In genomic region chr2:133511011-133511779, GRCm38 (mm10) we compare ENCODE assay signal across 34 mouse cellular contexts. TPM values are rescaled to one million over a fixed set of nuclear protein-coding genes. Genes with fewer than 3 reads are reported as not detected.
A peak's percentile ranks its signal among the peaks of the same experiment; 100 is the strongest.
DNase-seq lines count a peak whose midpoint lies in the region; ATAC-seq and TF ChIP-seq lines count a peak whose summit lies in the region.
"Had no signal": no experiment of that assay in that cellular context is flagged by ENCODE, and none has a peak within 500 bp of the region (broad histone marks: within the 10 kb centered on the region; RNA-seq: fewer than 3 reads in every experiment).

No protein-coding gene starts in this region.

- WGBS in large intestine, adult 2 months: 21% methylated on average over 9 of the region's 9 CpGs
- WGBS in small intestine, adult 2 months: 21% methylated on average over 9 of the region's 9 CpGs
- WGBS in midbrain, embryonic 14.5 days: 85% methylated on average over 9 of the region's 9 CpGs

- no peak overlapping the region for H3K4me2 ChIP-seq in midbrain, embryonic 14.5 days (ENCODE audit: low read length)
- H3K4me2 ChIP-seq: embryonic facial prominence, embryonic 13.5 days; heart, embryonic 15.5 days; hindbrain, embryonic 14.5 days; limb, embryonic 15.5 days; liver, embryonic 13.5 days; midbrain, embryonic 12.5 days; neural tube, embryonic 15.5 days had no signal

- no peak for TF ChIP-seq RAD21 in MEL (IDR thresholded peaks at IDR 0.05; ENCODE audit: low read depth, low read length)

- TF ChIP-seq POLR2A in MEL (IDR thresholded peaks at IDR 0.05; ENCODE audit: control insufficient read depth in 1 of 2, insufficient read depth in 1 of 2, low read depth in 1 of 2, low read length in 2 of 2, poor library complexity in 1 of 2): no peak
- TF ChIP-seq POLR2A in small intestine, adult 2 months (IDR thresholded peaks at IDR 0.05; ENCODE audit: low read depth, low read length): no peak

- no peak for TF ChIP-seq CTCF in MEL (IDR thresholded peaks at IDR 0.05 in 2 of 3, conservative IDR thresholded peaks at IDR 0.05 in 1 of 3; ENCODE audit: control insufficient read depth in 1 of 3, insufficient read depth in 1 of 3, low read depth in 2 of 3, low read length in 3 of 3, poor library complexity in 1 of 3, severe bottlenecking in 1 of 3)
- TF ChIP-seq CTCF in small intestine, adult 2 months (IDR thresholded peaks at IDR 0.05; ENCODE audit: extremely low read depth, insufficient read length, insufficient replicate concordance, low read depth, low read length): no peak

- no peaks in the 10 kb centered on the region for H3K79me2 ChIP-seq in MEL (ENCODE audit: control insufficient read depth, insufficient read depth, low read length, poor library complexity)

- H3K9ac ChIP-seq in MEL (ENCODE audit: control insufficient read depth, low read depth, low read length, poor library complexity, severe bottlenecking): no peak overlapping the region
- no peak overlapping the region for H3K9ac ChIP-seq in midbrain, embryonic 14.5 days (replicated peaks; ENCODE audit: low read length)
- H3K9ac ChIP-seq: embryonic facial prominence, embryonic 13.5 days; heart, embryonic 15.5 days; hindbrain, embryonic 14.5 days; limb, embryonic 15.5 days; liver, embryonic 13.5 days; midbrain, embryonic 12.5 days; neural tube, embryonic 15.5 days had no signal

- no peak for TF ChIP-seq EP300 in MEL (IDR thresholded peaks at IDR 0.05; ENCODE audit: low read depth in 1 of 2, low read length in 2 of 2)

- H3K9me3 ChIP-seq in MEL (replicated peaks; ENCODE audit: insufficient read depth, low read length): no peaks in the 10 kb centered on the region
- H3K9me3 ChIP-seq in midbrain, embryonic 14.5 days (ENCODE audit: control insufficient read depth, low read length): no peaks in the 10 kb centered on the region
- H3K9me3 ChIP-seq: embryonic facial prominence, embryonic 13.5 days; forebrain, embryonic 10.5 days; heart, embryonic 15.5 days; limb, embryonic 10.5 days; limb, embryonic 15.5 days; liver, embryonic 13.5 days; megakaryocyte, embryonic 14.5 days; midbrain, embryonic 12.5 days; neural tube, embryonic 15.5 days had no signal

- H3K36me3 ChIP-seq in MEL (ENCODE audit: control insufficient read depth in 1 of 2, insufficient read depth in 2 of 2, low read length in 2 of 2): peaks cover 0 to 13% of the 10 kb centered on the region in 2 experiments; a peak in 2 of 4 replicates
- H3K36me3 ChIP-seq in small intestine, adult 2 months (ENCODE audit: control insufficient read depth, insufficient read depth, low read length): no peaks in the 10 kb centered on the region
- H3K36me3 ChIP-seq in midbrain, embryonic 14.5 days (ENCODE audit: control insufficient read depth, insufficient read depth, low read length): no peaks in the 10 kb centered on the region
- H3K36me3 ChIP-seq: embryonic facial prominence, embryonic 13.5 days; forebrain, embryonic 10.5 days; G1E; heart, embryonic 15.5 days; limb, embryonic 10.5 days; limb, embryonic 15.5 days; liver, embryonic 13.5 days; midbrain, embryonic 12.5 days; neural tube, embryonic 15.5 days had no signal

- H3K4me1 ChIP-seq in MEL (ENCODE audit: control insufficient read depth in 1 of 2, insufficient read depth in 2 of 2, low read length in 2 of 2): peaks cover 9 to 10% of the 10 kb centered on the region in 2 experiments
- H3K4me1 ChIP-seq in small intestine, adult 2 months (ENCODE audit: control insufficient read depth, insufficient read depth, insufficient read length, low read length): peaks cover 7% of the 10 kb centered on the region; the same call in 1 of the 2 replicates
- no peaks in the 10 kb centered on the region for H3K4me1 ChIP-seq in midbrain, embryonic 14.5 days (ENCODE audit: control insufficient read depth, insufficient read depth, low read length)
- H3K4me1 ChIP-seq: embryonic facial prominence, embryonic 13.5 days; forebrain, embryonic 10.5 days; liver, embryonic 13.5 days; midbrain, embryonic 12.5 days; neural tube, embryonic 15.5 days had no signal

- no peak overlapping the region for H3K27ac ChIP-seq in MEL (ENCODE audit: control insufficient read depth, low read depth, low read length)
- peak overlapping the region; percentile 97 for H3K27ac ChIP-seq in small intestine, adult 2 months (ENCODE audit: insufficient read depth, low read depth, low read length)
- no peak overlapping the region for H3K27ac ChIP-seq in midbrain, embryonic 14.5 days (replicated peaks; ENCODE audit: low read depth, low read length)
- H3K27ac ChIP-seq: embryonic facial prominence, embryonic 13.5 days; forebrain, embryonic 10.5 days; heart, embryonic 15.5 days; hindbrain, embryonic 14.5 days; kidney, postnatal 0 days; limb, embryonic 10.5 days; limb, embryonic 15.5 days; liver, embryonic 13.5 days; midbrain, embryonic 12.5 days; neural tube, embryonic 15.5 days had no signal

- no peaks in the 10 kb centered on the region for H3K27me3 ChIP-seq in MEL (ENCODE audit: control insufficient read depth in 1 of 2, insufficient read depth in 2 of 2, low read length in 2 of 2)
- H3K27me3 ChIP-seq in small intestine, adult 2 months (ENCODE audit: control insufficient read depth, insufficient read depth, low read length): no peaks in the 10 kb centered on the region
- no peaks in the 10 kb centered on the region for H3K27me3 ChIP-seq in midbrain, embryonic 14.5 days (ENCODE audit: control insufficient read depth, insufficient read depth, low read length)
- H3K27me3 ChIP-seq: embryonic facial prominence, embryonic 13.5 days; heart, embryonic 15.5 days; limb, embryonic 15.5 days; liver, embryonic 13.5 days; megakaryocyte, embryonic 14.5 days; midbrain, embryonic 12.5 days; neural tube, embryonic 15.5 days; Patski had no signal

- no peak overlapping the region for H3K4me3 ChIP-seq in MEL (ENCODE audit: control insufficient read depth in 1 of 2, insufficient read depth in 1 of 2, low read depth in 2 of 2, low read length in 2 of 2)
- H3K4me3 ChIP-seq in small intestine, adult 2 months (ENCODE audit: low read depth, low read length): no peak overlapping the region
- no peak overlapping the region for H3K4me3 ChIP-seq in midbrain, embryonic 14.5 days (replicated peaks; ENCODE audit: low read depth, low read length)
- H3K4me3 ChIP-seq: embryonic facial prominence, embryonic 13.5 days; forebrain, embryonic 10.5 days; heart, embryonic 15.5 days; limb, embryonic 10.5 days; limb, embryonic 15.5 days; liver, embryonic 13.5 days; megakaryocyte, embryonic 14.5 days; midbrain, embryonic 12.5 days; neural tube, embryonic 15.5 days had no signal

- ATAC-seq in hematopoietic stem cell, adult 5-6 weeks (replicated peaks in 1 of 2; ENCODE audit: insufficient read depth in 1 of 2, low FRiP score in 2 of 2, low TSS enrichment in 1 of 2, low read depth in 1 of 2, poor library complexity in 2 of 2, severe bottlenecking in 2 of 2): peak; percentile 32 to 33; a peak in 1 of 4 replicates
- no peak for ATAC-seq in midbrain, embryonic 14.5 days (ENCODE audit: low FRiP score, low TSS enrichment)
- ATAC-seq: forebrain, embryonic 16.5 days; Patski had no signal

- peak; percentile 8 for DNase-seq in MEL (ENCODE audit: low read depth, low spot score)
- DNase-seq in large intestine, adult 2 months (ENCODE audit: low read depth, low spot score): peak; percentile 78
- no peak for DNase-seq in midbrain, embryonic 14.5 days
- no peak for DNase-seq in yolk sac, embryonic 10.5 days (ENCODE audit: low spot score)
- no peak for DNase-seq in right cerebral cortex, postnatal 4 days
- no peak for DNase-seq in lung, postnatal 10 days
- DNase-seq: adrenal gland, postnatal 25 days; cerebellum, adult 2 months; cerebellum, postnatal 36 days; gastrocnemius, postnatal 10 days; kidney, adult 8-10 months; kidney, postnatal 4 days; layer of hippocampus, adult 9-11 months; liver, embryonic 13.5 days; lung, adult 2 months; lung, postnatal 14 days; retina, postnatal 1 day; right cerebral cortex, postnatal 14 days; spleen, adult 18-20 months had no signal

TF ChIP-seq in MEL, 35 proteins besides CTCF, POLR2A, EP300 and RAD21:
- no peak for TF ChIP-seq SMC3 (IDR thresholded peaks at IDR 0.05; ENCODE audit: low read depth, low read length)
- TF ChIP-seq GABPA (IDR thresholded peaks at IDR 0.05; ENCODE audit: low read depth, low read length): no peak
- TF ChIP-seq KAT2A (conservative IDR thresholded peaks at IDR 0.05; ENCODE audit: low read depth, low read length): no peak
- no peak for TF ChIP-seq MAZ (IDR thresholded peaks at IDR 0.05; ENCODE audit: low read depth, low read length)
- no peak for TF ChIP-seq ETS1 (IDR thresholded peaks at IDR 0.05; ENCODE audit: low read depth, low read length)
- TF ChIP-seq NRF1 (IDR thresholded peaks at IDR 0.05; ENCODE audit: insufficient read depth, low read depth, low read length, poor library complexity, severe bottlenecking): no peak
- no peak for TF ChIP-seq MYB (IDR thresholded peaks at IDR 0.05; ENCODE audit: low read depth, low read length)
- no peak for TF ChIP-seq CHD2 (IDR thresholded peaks at IDR 0.05; ENCODE audit: low read length)
- TF ChIP-seq ZNF384 (IDR thresholded peaks at IDR 0.05; ENCODE audit: low read depth, low read length): no peak
- TF ChIP-seq POLR2AphosphoS5 (IDR thresholded peaks at IDR 0.05; ENCODE audit: borderline replicate concordance, low read depth, low read length): no peak
- no peak for TF ChIP-seq MAX (IDR thresholded peaks at IDR 0.05; ENCODE audit: low read length)
- TF ChIP-seq POLR2AphosphoS2 (IDR thresholded peaks at IDR 0.05; ENCODE audit: low read length): no peak
- no peak for TF ChIP-seq MXI1 (IDR thresholded peaks at IDR 0.05; ENCODE audit: low read depth, low read length)
- TF ChIP-seq ZMIZ1 (IDR thresholded peaks at IDR 0.05; ENCODE audit: low read depth, low read length): no peak
- no peak for TF ChIP-seq BHLHE40 (IDR thresholded peaks at IDR 0.05; ENCODE audit: borderline replicate concordance, low read depth, low read length)
- TF ChIP-seq RCOR1 (IDR thresholded peaks at IDR 0.05; ENCODE audit: low read depth, low read length): no peak
- TF ChIP-seq GATA1 (IDR thresholded peaks at IDR 0.05; ENCODE audit: low read depth, low read length): no peak
- TF ChIP-seq CHD1 (IDR thresholded peaks at IDR 0.05; ENCODE audit: low read depth, low read length): no peak
- TF ChIP-seq MYC (IDR thresholded peaks at IDR 0.05; ENCODE audit: low read depth, low read length): no peak

RNA-seq across cellular contexts. Expression of gene Bmp2, which starts 40.8 kb away (rescaled TPM):
- not detected in 2 replicates for total RNA-seq in MEL (2012; rRNA removed)
- not detected for polyA plus RNA-seq in MEL (2012; ENCODE audit: insufficient read depth in 1 of 2, insufficient read length in 2 of 2, low read depth in 1 of 2, low replicate concordance in 2 of 2, missing spikeins in 1 of 2)
- 0.31 and 0.40 TPM in 2 replicates for total RNA-seq in hematopoietic stem cell, adult 5-6 weeks (2017)
- polyA plus RNA-seq in large intestine, adult 2 months (2012; rRNA removed): 6.7 and 12.0 TPM in 2 replicates
- polyA plus RNA-seq in small intestine, adult 2 months (2012; rRNA removed): 21.0 and 27.9 TPM in 2 replicates
- 1.3 and 1.9 TPM in 2 replicates for polyA plus RNA-seq in midbrain, embryonic 14.5 days (2014; fragmentation: Nextera tagmentation; extraction: Ambion mirVana)
- polyA plus RNA-seq: G1E had no signal

Comparison
In these comparisons a context has a peak if more than half of its experiments do, and no peak if none do; other contexts are left out.
1. DNase-seq: peak in MEL (single experiment) and large intestine, adult 2 months (single experiment); none in midbrain, embryonic 14.5 days (single experiment), yolk sac, embryonic 10.5 days (single experiment), right cerebral cortex, postnatal 4 days (single experiment) and lung, postnatal 10 days (single experiment).